Mouse (Mus musculus) myocyte (in vitro differentiated cells): ENCODE measurements around the gene Utp20. TPM values are rescaled to one million over a fixed set of nuclear protein-coding genes. Genes with fewer than 3 reads are reported as not detected.
"Not testable (repeated sequence)": the region's sequence is repeated elsewhere in the genome, so short reads cannot be mapped to it uniquely, and the experiment has no call there.

Source experiments
- H3K27me3 ChIP-seq: one replicate; pipeline ENCODE4 v1.6.1; 2011; ENCODE audit not compliant: control insufficient read depth, insufficient read depth, insufficient read length
- H3K36me3 ChIP-seq: one replicate; pipeline ENCODE4 v1.6.1; 2011; ENCODE audit not compliant: control insufficient read depth, insufficient read depth
- H3K4me2 ChIP-seq: one replicate; pipeline ENCODE4 v1.6.1; 2011; ENCODE audit warnings: low read depth, control low read depth
- H3K4me3 ChIP-seq: one replicate; pipeline ENCODE4 v1.5.1; 2011; ENCODE audit warnings: mild to moderate bottlenecking, control low read depth, moderate library complexity
- H3K79me2 ChIP-seq: one replicate; pipeline ENCODE4 v1.6.1; 2011; ENCODE audit not compliant: control insufficient read depth, insufficient read depth
- H3ac ChIP-seq: one replicate; pipeline ENCODE4 v1.6.1; 2011; ENCODE audit not compliant: control insufficient read depth, insufficient read length
- CEBPB ChIP-seq: IDR thresholded peaks from 2 replicates; pipeline ENCODE4 v1.6.1; 2011; ENCODE audit warnings: mild to moderate bottlenecking, moderate library complexity; ENCODE audit not compliant: poor library complexity, insufficient read depth, severe bottlenecking
- E2F4 ChIP-seq: IDR thresholded peaks from one replicate; pipeline ENCODE4 v1.6.1; 2011; ENCODE audit warnings: mild to moderate bottlenecking, control low read depth, moderate library complexity; ENCODE audit not compliant: insufficient read depth
- MAX ChIP-seq: IDR thresholded peaks from one replicate; pipeline ENCODE4 v1.6.1; 2011; ENCODE audit warnings: low read depth, mild to moderate bottlenecking, control low read depth
- MYOD1 ChIP-seq, 3 experiments: IDR thresholded peaks; one replicate each; pipeline ENCODE4 v1.6.1; 2011; ENCODE audit warnings: control low read depth in 2 of 3, low read depth in 2 of 3, mild to moderate bottlenecking in 2 of 3, moderate library complexity in 1 of 3; ENCODE audit not compliant: insufficient read length in 2 of 3, control insufficient read depth in 1 of 3
- MYOG ChIP-seq, 3 experiments: IDR thresholded peaks; one replicate each; pipeline ENCODE4 v1.6.1; 2011; ENCODE audit warnings: control low read depth in 2 of 3, low read depth in 2 of 3, mild to moderate bottlenecking in 2 of 3; ENCODE audit not compliant: insufficient read length in 2 of 3, control insufficient read depth in 1 of 3, insufficient read depth in 1 of 3
- POLR2A ChIP-seq: IDR thresholded peaks from one replicate; pipeline ENCODE4 v1.6.1; 2011; ENCODE audit warnings: low read depth, mild to moderate bottlenecking, control low read depth, moderate library complexity; ENCODE audit not compliant: insufficient read length
- POLR2AphosphoS2 ChIP-seq: IDR thresholded peaks from one replicate; pipeline ENCODE4 v1.6.1; 2011; ENCODE audit warnings: low read depth, control low read depth; ENCODE audit not compliant: insufficient read length
- REST ChIP-seq: IDR thresholded peaks from one replicate; pipeline ENCODE4 v1.6.1; 2011; ENCODE audit warnings: mild to moderate bottlenecking, control low read depth, moderate library complexity; ENCODE audit not compliant: insufficient read depth, insufficient read length
- SRF ChIP-seq: IDR thresholded peaks from one replicate; pipeline ENCODE4 v1.6.1; 2011; ENCODE audit warnings: low read depth; ENCODE audit not compliant: control insufficient read depth, insufficient read length
- TCF12 ChIP-seq: IDR thresholded peaks from one replicate; pipeline ENCODE4 v1.6.1; 2011; ENCODE audit warnings: mild to moderate bottlenecking, control low read depth; ENCODE audit not compliant: poor library complexity, insufficient read depth, severe bottlenecking
- TCF3 ChIP-seq: IDR thresholded peaks from one replicate; pipeline ENCODE4 v1.6.1; 2011; ENCODE audit warnings: low read depth, control low read depth; ENCODE audit not compliant: insufficient read length
- USF1 ChIP-seq: IDR thresholded peaks from one replicate; pipeline ENCODE4 v1.6.1; 2011; ENCODE audit warnings: low read depth, mild to moderate bottlenecking, control low read depth, moderate library complexity
- polyA plus RNA-seq: library from polyadenylated mRNA; unstranded; fragments of >200 nt; fragmentation: generic; extraction: Trizol; gene quantifications from one replicate; pipeline ENCODE4 v1.2.1, GENCODE M21; 2012; ENCODE audit warnings: missing spikeins

Utp20 gene
- polyA plus RNA-seq, 1 experiment: 11.5 TPM

GRCm38 (mm10) chr10:88765431-88766142 lies 61.0 kb downstream of the Utp20 start:
- no peak overlapping the region for H3ac ChIP-seq
- H3K36me3 ChIP-seq: peaks cover 48% of the 10 kb centered on the region
- no peak overlapping the region for H3K4me3 ChIP-seq
- no peak for TF ChIP-seq REST
- TF ChIP-seq MAX: no peak
- TF ChIP-seq POLR2A: no peak
- H3K79me2 ChIP-seq: no peaks in the 10 kb centered on the region
- H3K4me2 ChIP-seq: no peak overlapping the region
- H3K27me3 ChIP-seq: no peaks in the 10 kb centered on the region

GRCm38 (mm10) chr10:88761524-88762212 lies 64.9 kb downstream of the Utp20 start:
- TF ChIP-seq TCF12: no peak
- TF ChIP-seq MYOD1 (IDR thresholded peaks at IDR 0.05; ENCODE audit: control insufficient read depth in 1 of 3, insufficient read length in 2 of 3, low read depth in 2 of 3): no peak
- TF ChIP-seq TCF3: no peak
- no peak for TF ChIP-seq MYOG (IDR thresholded peaks at IDR 0.05; ENCODE audit: control insufficient read depth in 1 of 3, insufficient read depth in 1 of 3, insufficient read length in 2 of 3, low read depth in 2 of 3)
- no peak for TF ChIP-seq MAX
- TF ChIP-seq USF1: no peak
- TF ChIP-seq SRF: no peak
- TF ChIP-seq POLR2A: no peak
- TF ChIP-seq POLR2AphosphoS2: no peak
- no peak for TF ChIP-seq E2F4
- TF ChIP-seq REST: no peak
- no peak for TF ChIP-seq CEBPB
- Histone ChIP-seq H3K27me3 (no peaks in the 10 kb centered on the region), H3ac (no peak overlapping the region), H3K4me3 (no peak overlapping the region), H3K36me3 (peaks cover 55% of the 10 kb centered on the region), H3K4me2 (no peak overlapping the region), H3K79me2 (no peaks in the 10 kb centered on the region)

GRCm38 (mm10) chr10:88741426-88741825 lies 85.2 kb downstream of the Utp20 start:
- H3K4me2 ChIP-seq: no peak overlapping the region
- peaks cover 46% of the 10 kb centered on the region for H3K36me3 ChIP-seq
- no peak for TF ChIP-seq MAX
- TF ChIP-seq SRF: no peak
- no peak for TF ChIP-seq POLR2AphosphoS2
- TF ChIP-seq TCF12: no peak
- no peak for TF ChIP-seq MYOD1 (IDR thresholded peaks at IDR 0.05; ENCODE audit: control insufficient read depth in 1 of 3, insufficient read length in 2 of 3, low read depth in 2 of 3)
- TF ChIP-seq E2F4: no peak
- TF ChIP-seq REST: no peak
- TF ChIP-seq MYOG (IDR thresholded peaks at IDR 0.05; ENCODE audit: control insufficient read depth in 1 of 3, insufficient read depth in 1 of 3, insufficient read length in 2 of 3, low read depth in 2 of 3): no peak
- TF ChIP-seq CEBPB: no peak
- TF ChIP-seq USF1: no peak
- no peaks in the 10 kb centered on the region for H3K79me2 ChIP-seq
- H3K4me3 ChIP-seq: no peak overlapping the region
- no peak overlapping the region for H3ac ChIP-seq
- no peaks in the 10 kb centered on the region for H3K27me3 ChIP-seq

- peaks cover 2% of the 10 kb centered on the region for H3K79me2 ChIP-seq
- TF ChIP-seq MYOD1 (IDR thresholded peaks at IDR 0.05; ENCODE audit: control insufficient read depth in 1 of 3, insufficient read length in 2 of 3, low read depth in 2 of 3) (no peak), POLR2A (no peak)
- no peaks in the 10 kb centered on the region for H3K27me3 ChIP-seq
- H3K4me2 ChIP-seq: no peak overlapping the region
- H3ac ChIP-seq: no peak overlapping the region
- peaks cover 49% of the 10 kb centered on the region for H3K36me3 ChIP-seq
- H3K4me3 ChIP-seq: no peak overlapping the region
Observed at GRCm38 (mm10) chr10:88740781-88741180, 85.8 kb downstream of the Utp20 start.

GRCm38 (mm10) chr10:88739818-88740217 lies 86.8 kb downstream of the Utp20 start:
- no peak overlapping the region for H3K4me2 ChIP-seq
- TF ChIP-seq MYOD1 (IDR thresholded peaks at IDR 0.05; ENCODE audit: control insufficient read depth in 1 of 3, insufficient read length in 2 of 3, low read depth in 2 of 3) (no peak), E2F4 (no peak), CEBPB (no peak), REST (no peak), POLR2A (no peak), MYOG (IDR thresholded peaks at IDR 0.05; ENCODE audit: control insufficient read depth in 1 of 3, insufficient read depth in 1 of 3, insufficient read length in 2 of 3, low read depth in 2 of 3) (no peak), TCF3 (no peak), TCF12 (no peak), SRF (no peak), POLR2AphosphoS2 (no peak), USF1 (no peak), MAX (no peak)
- H3K4me3 ChIP-seq: no peak overlapping the region
- H3K27me3 ChIP-seq: no peaks in the 10 kb centered on the region
- H3K79me2 ChIP-seq: peaks cover 11% of the 10 kb centered on the region
- peaks cover 48% of the 10 kb centered on the region for H3K36me3 ChIP-seq
- H3ac ChIP-seq: no peak overlapping the region

GRCm38 (mm10) chr10:88739074-88739473 lies 87.5 kb downstream of the Utp20 start:
- not testable (repeated sequence) for H3K4me3 ChIP-seq, H3K27me3 ChIP-seq, H3K4me2 ChIP-seq, H3ac ChIP-seq
- peaks cover 41% of the 10 kb centered on the region for H3K36me3 ChIP-seq
- peaks cover 19% of the 10 kb centered on the region for H3K79me2 ChIP-seq
